Comparison of ENCODE assay signal across 9 mouse cellular contexts in genomic region chr13:37388222-37389202, GRCm38 (mm10). TPM values are rescaled to one million over a fixed set of nuclear protein-coding genes. Genes with fewer than 3 reads are reported as not detected.
DNase-seq lines count a peak whose midpoint lies in the region; ATAC-seq lines count a peak whose summit lies in the region.
"Had no signal": no experiment of that assay in that cellular context is flagged by ENCODE, and none has a peak within 500 bp of the region (broad histone marks: within the 10 kb centered on the region; RNA-seq: fewer than 3 reads in every experiment).

No protein-coding gene starts in this region.

- H3K4me2 ChIP-seq in intestine, embryonic 14.5 days (ENCODE audit: low read length): no peak overlapping the region
- H3K4me2 ChIP-seq in intestine, embryonic 15.5 days (replicated peaks): no peak overlapping the region
- peak overlapping the region; percentile 48 for H3K4me2 ChIP-seq in heart, embryonic 14.5 days (ENCODE audit: low read length)

- WGBS in intestine, embryonic 14.5 days: 68% methylated on average over 9 of the region's 9 CpGs
- WGBS in intestine, embryonic 15.5 days: 59% methylated on average over 9 of the region's 9 CpGs
- 26% methylated on average over 9 of the region's 9 CpGs for WGBS in heart, embryonic 14.5 days

- peak; percentile 35 for DNase-seq in intestine, embryonic 14.5 days (ENCODE audit: low spot score)
- peak; percentile 23 for DNase-seq in cerebellum, adult 9-11 months
- DNase-seq in left cerebral cortex, postnatal 36 days (ENCODE audit: low spot score in 2 of 2): peak; percentile 32 to 36
- DNase-seq in skeletal muscle tissue, adult 2 months (ENCODE audit: low read depth, low spot score): peak; percentile 18
- no peak for DNase-seq in thymus, postnatal 4 days
- DNase-seq in urinary bladder, adult 2 months (ENCODE audit: low spot score): no peak

- no peak overlapping the region for H3K4me3 ChIP-seq in intestine, embryonic 14.5 days (ENCODE audit: low read depth, low read length)
- H3K4me3 ChIP-seq in intestine, embryonic 15.5 days (replicated peaks): no peak overlapping the region
- no peak overlapping the region for H3K4me3 ChIP-seq in heart, embryonic 14.5 days (ENCODE audit: control insufficient read depth in 1 of 2, insufficient read depth in 1 of 2, low read depth in 1 of 2, low read length in 2 of 2)

- ATAC-seq in intestine, embryonic 14.5 days (replicated peaks; ENCODE audit: low FRiP score, low TSS enrichment, low read depth): no peak
- ATAC-seq in intestine, embryonic 15.5 days: no peak
- ATAC-seq in heart, embryonic 14.5 days (ENCODE audit: insufficient number of reproducible peaks, insufficient read depth, low FRiP score, low read depth): peak; percentile 69; the same call in 1 of the 2 replicates

- no peaks in the 10 kb centered on the region for H3K9me3 ChIP-seq in intestine, embryonic 14.5 days (ENCODE audit: control insufficient read depth, low read length)
- H3K9me3 ChIP-seq in intestine, embryonic 15.5 days: no peaks in the 10 kb centered on the region
- H3K9me3 ChIP-seq in heart, embryonic 14.5 days (ENCODE audit: control insufficient read depth, low read length): no peaks in the 10 kb centered on the region

- H3K36me3 ChIP-seq in intestine, embryonic 14.5 days (ENCODE audit: control insufficient read depth, insufficient read depth, low read length): no peaks in the 10 kb centered on the region
- H3K36me3 ChIP-seq in intestine, embryonic 15.5 days: no peaks in the 10 kb centered on the region
- H3K36me3 ChIP-seq in heart, embryonic 14.5 days (ENCODE audit: control insufficient read depth, insufficient read depth, low read length): no peaks in the 10 kb centered on the region

- no peak overlapping the region for H3K27ac ChIP-seq in intestine, embryonic 14.5 days (ENCODE audit: low read depth)
- H3K27ac ChIP-seq in intestine, embryonic 15.5 days: no peak overlapping the region
- peak overlapping the region; percentile 68 to 85 for H3K27ac ChIP-seq in heart, embryonic 14.5 days (replicated peaks in 1 of 2; ENCODE audit: control insufficient read depth in 1 of 2, insufficient read depth in 1 of 2, low read depth in 2 of 2, low read length in 2 of 2)
- H3K27ac ChIP-seq: liver, embryonic 14.5 days had no signal

- intact Hi-C loops in left cerebral cortex, postnatal 36 days (cut with DNase I): no loop called here

- H3K9ac ChIP-seq in intestine, embryonic 14.5 days (ENCODE audit: low read length): no peak overlapping the region
- H3K9ac ChIP-seq in intestine, embryonic 15.5 days: no peak overlapping the region
- no peak overlapping the region; the same call in none of the 2 replicates for H3K9ac ChIP-seq in heart, embryonic 14.5 days (ENCODE audit: low read length)
- H3K9ac ChIP-seq: liver, embryonic 14.5 days had no signal

- H3K27me3 ChIP-seq in intestine, embryonic 14.5 days (replicated peaks; ENCODE audit: control insufficient read depth, insufficient read depth, low read length): no peaks in the 10 kb centered on the region
- H3K27me3 ChIP-seq in intestine, embryonic 15.5 days (replicated peaks): no peaks in the 10 kb centered on the region
- H3K27me3 ChIP-seq in heart, embryonic 14.5 days (ENCODE audit: control insufficient read depth, insufficient read depth, low read length): no peaks in the 10 kb centered on the region

- no peaks in the 10 kb centered on the region for H3K4me1 ChIP-seq in intestine, embryonic 14.5 days (replicated peaks; ENCODE audit: control insufficient read depth, insufficient read depth, low read length)
- H3K4me1 ChIP-seq in intestine, embryonic 15.5 days (replicated peaks): no peaks in the 10 kb centered on the region
- peaks cover 12 to 23% of the 10 kb centered on the region in 2 experiments for H3K4me1 ChIP-seq in heart, embryonic 14.5 days (ENCODE audit: control insufficient read depth in 2 of 2, insufficient read depth in 2 of 2, low read length in 2 of 2)

RNA-seq across cellular contexts. Expression of gene Ly86, which starts 43.5 kb away (rescaled TPM):
- polyA plus RNA-seq in intestine, embryonic 14.5 days (2014; fragmentation: Nextera tagmentation; extraction: Ambion mirVana): 11.9 and 12.8 TPM in 2 replicates
- 9.7 and 10.3 TPM in 2 replicates for polyA plus RNA-seq in intestine, embryonic 15.5 days (2015; fragmentation: Nextera tagmentation; extraction: Ambion mirVana)
- 9.4 and 9.8 TPM in 2 replicates for polyA plus RNA-seq in heart, embryonic 14.5 days (2014; fragmentation: Nextera tagmentation; extraction: Ambion mirVana)
- total RNA-seq in left cerebral cortex, postnatal 36 days (2021): 1 to 10 TPM; 9.0 to 9.1 TPM
- polyA plus RNA-seq in urinary bladder, adult 2 months (2012; rRNA removed): 19.3 and 23.8 TPM in 2 replicates

Comparison
In these comparisons a context has a peak if more than half of its experiments do, and no peak if none do; other contexts are left out.
1. DNase-seq: peak in intestine, embryonic 14.5 days (single experiment), cerebellum, adult 9-11 months (single experiment), left cerebral cortex, postnatal 36 days (2 of 2) and skeletal muscle tissue, adult 2 months (single experiment); none in thymus, postnatal 4 days (single experiment) and urinary bladder, adult 2 months (single experiment).
2. H3K27ac ChIP-seq: peak in heart, embryonic 14.5 days (2 of 2); none in intestine, embryonic 14.5 days (single experiment) and intestine, embryonic 15.5 days (single experiment).